Mouse (Mus musculus) embryonic fibroblast, embryonic 13.5 days (primary cell): ENCODE measurements around the gene Cd207.

ENCODE experiments used
- CTCF ChIP-seq: IDR thresholded peaks from 2 replicates; pipeline ENCODE4 v1.5.1; 2011; ENCODE audit warnings: mild to moderate bottlenecking, control low read depth, low read length, moderate library complexity, borderline replicate concordance; ENCODE audit not compliant: insufficient read depth
- POLR2A ChIP-seq: IDR thresholded peaks from 2 replicates; pipeline ENCODE4 v1.6.1; 2011; ENCODE audit warnings: low read depth, mild to moderate bottlenecking, control low read depth, low read length, moderate library complexity

- TF ChIP-seq POLR2A = no peak
- no peak for TF ChIP-seq CTCF
Measured at GRCm38 (mm10) chr6:83714221-83715123, 36.8 kb upstream of the Cd207 start.
